Mouse (Mus musculus) MEL (cell line): Measurements from ENCODE around the gene Rxfp4. TPM values are rescaled to one million over a fixed set of nuclear protein-coding genes. Genes with fewer than 3 reads are reported as not detected.

Source experiments
- DNase-seq: peaks from one replicate; pipeline ENCODE4 v3.0.0; 2011; ENCODE audit warnings: low read depth, low spot score
- H3K27ac ChIP-seq: 2 replicates; pipeline ENCODE4 v1.5.1; 2012; ENCODE audit warnings: low read depth, mild to moderate bottlenecking, control low read depth, low read length, moderate library complexity; ENCODE audit not compliant: control insufficient read depth
- H3K27me3 ChIP-seq, 2 experiments: fragments of 150-350 bp in 1 of 2; sonication (generic) in 1 of 2; 2 replicates each; pipeline ENCODE4 v1.6.1; 2012; ENCODE audit warnings: low read length in 2 of 2, mild to moderate bottlenecking in 2 of 2, improper control_type of control experiment in 1 of 2, moderate library complexity in 1 of 2; ENCODE audit not compliant: insufficient read depth in 2 of 2, control insufficient read depth in 1 of 2
- H3K36me3 ChIP-seq, 2 experiments: 2 replicates each; pipeline ENCODE4 v1.6.1; 2012 to 2014; ENCODE audit warnings: low read length in 2 of 2, improper control_type of control experiment in 1 of 2, inconsistent platforms in 1 of 2, mild to moderate bottlenecking in 1 of 2; ENCODE audit not compliant: insufficient read depth in 2 of 2, control insufficient read depth in 1 of 2
- H3K4me1 ChIP-seq, 2 experiments: fragments of 150-350 bp in 1 of 2; sonication (generic) in 1 of 2; 2 replicates each; pipeline ENCODE4 v1.6.1; 2012; ENCODE audit warnings: low read length in 2 of 2, improper control_type of control experiment in 1 of 2, mild to moderate bottlenecking in 1 of 2; ENCODE audit not compliant: insufficient read depth in 2 of 2, control insufficient read depth in 1 of 2
- H3K4me3 ChIP-seq, 2 experiments: fragments of 150-350 bp in 1 of 2; sonication (generic) in 1 of 2; 2 replicates each; pipeline ENCODE4 v1.5.1; 2012; ENCODE audit warnings: low read depth in 2 of 2, low read length in 2 of 2, mild to moderate bottlenecking in 2 of 2, moderate library complexity in 2 of 2, control low read depth in 1 of 2, improper control_type of control experiment in 1 of 2; ENCODE audit not compliant: control insufficient read depth in 1 of 2, insufficient read depth in 1 of 2
- H3K79me2 ChIP-seq: 2 replicates; pipeline ENCODE4 v1.6.1; 2012; ENCODE audit warnings: mild to moderate bottlenecking, low read length, moderate library complexity; ENCODE audit not compliant: control insufficient read depth, poor library complexity, insufficient read depth
- H3K9ac ChIP-seq: 2 replicates; pipeline ENCODE4 v1.6.1; 2012; ENCODE audit warnings: low read depth, mild to moderate bottlenecking, control low read depth, low read length, moderate library complexity; ENCODE audit not compliant: control insufficient read depth, poor library complexity, severe bottlenecking
- H3K9me3 ChIP-seq: fragments of 150-350 bp; sonication (generic); replicated peaks from 2 replicates; pipeline ENCODE4 v1.6.1; 2012; ENCODE audit warnings: mild to moderate bottlenecking, low read length, improper control_type of control experiment, moderate library complexity; ENCODE audit not compliant: insufficient read depth
- BHLHE40 ChIP-seq: IDR thresholded peaks from 2 replicates; pipeline ENCODE4 v1.6.1; 2012; ENCODE audit warnings: low read depth, mild to moderate bottlenecking, inconsistent platforms, low read length, improper control_type of control experiment, borderline replicate concordance
- CTCF ChIP-seq, 3 experiments: IDR thresholded peaks in 2 of 3; conservative IDR thresholded peaks in 1 of 3; 2 replicates each; pipeline ENCODE4 v1.5.1; 2011 to 2012; ENCODE audit warnings: low read length in 3 of 3, low read depth in 2 of 3, mild to moderate bottlenecking in 2 of 3, improper control_type of control experiment in 1 of 3, inconsistent platforms in 1 of 3, mixed read lengths in 1 of 3, moderate library complexity in 1 of 3; ENCODE audit not compliant: control insufficient read depth in 1 of 3, insufficient read depth in 1 of 3, poor library complexity in 1 of 3, severe bottlenecking in 1 of 3
- E2F4 ChIP-seq: IDR thresholded peaks from 2 replicates; pipeline ENCODE4 v1.6.1; 2011; ENCODE audit warnings: low read depth, low read length, improper control_type of control experiment, borderline replicate concordance
- ETS1 ChIP-seq: IDR thresholded peaks from 2 replicates; pipeline ENCODE4 v1.6.1; 2012; ENCODE audit warnings: low read depth, mild to moderate bottlenecking, inconsistent platforms, low read length, improper control_type of control experiment, moderate library complexity
- GATA1 ChIP-seq: IDR thresholded peaks from 2 replicates; pipeline ENCODE4 v1.6.1; 2011; ENCODE audit warnings: low read depth, low read length, improper control_type of control experiment
- JUND ChIP-seq: IDR thresholded peaks from 2 replicates; pipeline ENCODE4 v1.6.1; 2011; ENCODE audit warnings: low read depth, mild to moderate bottlenecking, improper control_type of control experiment, low read length
- MAX ChIP-seq: IDR thresholded peaks from 2 replicates; pipeline ENCODE4 v1.6.1; 2011; ENCODE audit warnings: low read length, improper control_type of control experiment
- MEF2A ChIP-seq: IDR thresholded peaks from 2 replicates; pipeline ENCODE4 v1.6.1; 2014; ENCODE audit warnings: low read depth, mild to moderate bottlenecking, inconsistent platforms, low read length, improper control_type of control experiment; ENCODE audit not compliant: poor library complexity, insufficient replicate concordance, severe bottlenecking; ENCODE audit errors: extremely low read depth
- MXI1 ChIP-seq: IDR thresholded peaks from 2 replicates; pipeline ENCODE4 v1.6.1; 2011; ENCODE audit warnings: mild to moderate bottlenecking, low read depth, low read length, improper control_type of control experiment
- MYC ChIP-seq: IDR thresholded peaks from 2 replicates; pipeline ENCODE4 v1.6.1; 2011; ENCODE audit warnings: low read depth, mild to moderate bottlenecking, low read length, improper control_type of control experiment, moderate library complexity
- NRF1 ChIP-seq: IDR thresholded peaks from 2 replicates; pipeline ENCODE4 v1.6.1; 2014; ENCODE audit warnings: low read depth, mild to moderate bottlenecking, inconsistent platforms, low read length, improper control_type of control experiment, moderate library complexity; ENCODE audit not compliant: poor library complexity, insufficient read depth, severe bottlenecking
- POLR2A ChIP-seq, 2 experiments: IDR thresholded peaks; 2 replicates each; pipeline ENCODE4 v1.6.1; 2011 to 2012; ENCODE audit warnings: low read length in 2 of 2, mild to moderate bottlenecking in 2 of 2, control low read depth in 1 of 2, improper control_type of control experiment in 1 of 2, low read depth in 1 of 2, moderate library complexity in 1 of 2; ENCODE audit not compliant: control insufficient read depth in 1 of 2, insufficient read depth in 1 of 2, poor library complexity in 1 of 2
- POLR2AphosphoS2 ChIP-seq: IDR thresholded peaks from 2 replicates; pipeline ENCODE4 v1.6.1; 2011; ENCODE audit warnings: low read length, improper control_type of control experiment
- POLR2AphosphoS5 ChIP-seq: IDR thresholded peaks from 2 replicates; pipeline ENCODE4 v1.6.1; 2012; ENCODE audit warnings: low read depth, borderline replicate concordance, mild to moderate bottlenecking, inconsistent platforms, low read length, moderate library complexity, mixed read lengths
- RAD21 ChIP-seq: IDR thresholded peaks from 2 replicates; pipeline ENCODE4 v1.6.1; 2011; ENCODE audit warnings: mild to moderate bottlenecking, low read depth, low read length, improper control_type of control experiment
- RCOR1 ChIP-seq: IDR thresholded peaks from 2 replicates; pipeline ENCODE4 v1.6.1; 2012; ENCODE audit warnings: low read depth, mild to moderate bottlenecking, inconsistent platforms, low read length, improper control_type of control experiment
- SMC3 ChIP-seq: IDR thresholded peaks from 2 replicates; pipeline ENCODE4 v1.6.1; 2011; ENCODE audit warnings: low read depth, low read length, improper control_type of control experiment
- TAL1 ChIP-seq: IDR thresholded peaks from 2 replicates; pipeline ENCODE4 v1.6.1; 2012; ENCODE audit warnings: mild to moderate bottlenecking, inconsistent platforms, low read length, moderate library complexity, mixed read lengths
- TBP ChIP-seq: IDR thresholded peaks from 2 replicates; pipeline ENCODE4 v1.8.0; 2011; ENCODE audit warnings: low read depth, low read length, improper control_type of control experiment
- TCF12 ChIP-seq: IDR thresholded peaks from 2 replicates; pipeline ENCODE4 v1.6.1; 2014; ENCODE audit warnings: low read depth, mild to moderate bottlenecking, inconsistent platforms, low read length, improper control_type of control experiment, moderate library complexity
- UBTF ChIP-seq: IDR thresholded peaks from 2 replicates; pipeline ENCODE4 v1.6.1; 2012; ENCODE audit warnings: low read depth, mild to moderate bottlenecking, inconsistent platforms, low read length, improper control_type of control experiment, moderate library complexity, borderline replicate concordance; ENCODE audit not compliant: insufficient read depth
- USF1 ChIP-seq: IDR thresholded peaks from 2 replicates; pipeline ENCODE4 v1.6.1; 2014; ENCODE audit warnings: low read depth, mild to moderate bottlenecking, inconsistent platforms, low read length, improper control_type of control experiment, moderate library complexity
- USF2 ChIP-seq, 2 experiments: IDR thresholded peaks; 2 replicates each; pipeline ENCODE4 v1.6.1; 2011 to 2012; ENCODE audit warnings: improper control_type of control experiment in 2 of 2, low read length in 2 of 2, borderline replicate concordance in 1 of 2, inconsistent platforms in 1 of 2, low read depth in 1 of 2, mild to moderate bottlenecking in 1 of 2; ENCODE audit not compliant: insufficient read depth in 1 of 2
- ZKSCAN1 ChIP-seq: IDR thresholded peaks from 2 replicates; pipeline ENCODE4 v1.6.1; 2012; ENCODE audit warnings: low read depth, mild to moderate bottlenecking, inconsistent platforms, low read length, improper control_type of control experiment, moderate library complexity
- ZMIZ1 ChIP-seq: IDR thresholded peaks from 2 replicates; pipeline ENCODE4 v1.6.1; 2012; ENCODE audit warnings: low read depth, mild to moderate bottlenecking, inconsistent platforms, low read length, improper control_type of control experiment, moderate library complexity
- ZNF384 ChIP-seq: IDR thresholded peaks from 2 replicates; pipeline ENCODE4 v1.6.1; 2012; ENCODE audit warnings: low read depth, mild to moderate bottlenecking, inconsistent platforms, low read length, improper control_type of control experiment
- polyA plus RNA-seq, 2 experiments: library from polyadenylated mRNA; stranded (reverse) in 1 of 2; unstranded in 1 of 2; fragments of >175 nt in 1 of 2; fragments of >200 nt in 1 of 2; gene quantifications; 2 replicates each; pipeline versions ENCODE4 v1.2.1 to v1.2.4; 2012; ENCODE audit warnings: low replicate concordance in 2 of 2, low read depth in 1 of 2; ENCODE audit not compliant: insufficient read length in 2 of 2, insufficient read depth in 1 of 2, missing spikeins in 1 of 2
- total RNA-seq: library from RNA; depleted of rRNA; stranded (reverse); fragments of 300-350 nt; gene quantifications from 2 replicates; pipeline ENCODE4 v1.2.3, GENCODE M21; 2012

The Rxfp4 gene
- total and polyA plus RNA-seq, 3 experiments: 0.06 to 0.08 TPM; not detected in 1

GRCm38 (mm10) chr3:88684980-88685941 is 32.3 kb upstream of the Rxfp4 start, which contains the start of gene Khdc4 (continued):
- TF ChIP-seq JUND (no peak), MXI1 (peak; percentile 99), TBP (peak; percentile 95), SMC3 (no peak), TCF12 (peak; percentile 66), RCOR1 (peak; percentile 92), MYC (peak; percentile 95), ZMIZ1 (peak; percentile 96), POLR2AphosphoS5 (0 out of 2 replicates have a peak, but pooled peaks have one; percentile 25), USF2 (IDR thresholded peaks at IDR 0.05; ENCODE audit: borderline replicate concordance in 1 of 2, insufficient read depth in 1 of 2, low read depth in 1 of 2, low read length in 2 of 2) (no peak), ETS1 (peak; percentile 48), POLR2A (IDR thresholded peaks at IDR 0.05; ENCODE audit: control insufficient read depth in 1 of 2, insufficient read depth in 1 of 2, low read depth in 1 of 2, low read length in 2 of 2, poor library complexity in 1 of 2) (peak; percentile 93 to 97), ZKSCAN1 (no peak), TAL1 (no peak), ZNF384 (peak; percentile 56; the same call in 1 of the 2 replicates), MEF2A (no peak), BHLHE40 (peak; percentile 57; the same call in 1 of the 2 replicates)

DNA sequence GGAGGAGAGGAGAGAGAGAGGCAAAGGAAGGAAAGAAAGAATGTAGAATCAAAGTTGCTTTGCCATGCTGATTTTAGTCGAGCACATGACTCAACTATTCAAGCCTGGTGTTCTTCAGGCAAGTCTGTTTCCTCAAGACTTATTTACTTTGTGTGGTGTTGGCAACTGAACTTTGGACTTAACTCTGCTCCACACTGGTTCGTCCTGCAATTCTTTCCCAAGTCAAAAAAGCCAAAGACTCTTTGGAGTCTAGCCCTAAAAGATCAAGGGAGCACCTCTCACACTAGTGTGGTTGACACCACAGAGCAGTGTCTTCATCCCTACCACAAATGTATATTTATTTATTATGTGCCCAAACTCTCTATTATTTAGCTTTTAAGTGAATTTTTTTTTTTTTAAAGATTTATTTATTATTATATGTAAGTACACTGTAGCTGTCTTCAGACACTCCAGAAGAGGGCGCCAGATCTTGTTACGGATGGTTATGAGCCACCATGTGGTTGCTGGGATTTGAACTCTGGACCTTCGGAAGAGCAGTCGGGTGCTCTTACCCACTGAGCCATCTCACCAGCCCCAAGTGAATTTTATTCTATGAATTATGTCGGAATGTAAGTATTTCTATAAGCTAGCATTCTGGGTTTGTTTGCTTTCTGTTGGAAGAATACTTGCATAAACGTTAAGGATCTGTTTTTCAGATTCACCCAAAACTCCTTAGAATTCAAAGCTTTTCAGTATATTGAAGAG is 31.5 kb upstream of the Rxfp4 start:
- H3K27ac ChIP-seq: peak overlapping the region; percentile 97
- H3K9me3 ChIP-seq: no peaks in the 10 kb centered on the region
- peaks cover 32% of the 10 kb centered on the region for H3K79me2 ChIP-seq
- H3K36me3 ChIP-seq: peaks cover 24 to 28% of the 10 kb centered on the region in 2 experiments
- TF ChIP-seq MYC (peak; percentile 82; the same call in 1 of the 2 replicates), POLR2AphosphoS2 (no peak), ZNF384 (peak; percentile 50; the same call in 1 of the 2 replicates), NRF1 (no peak), TBP (peak; percentile 96), BHLHE40 (no peak), GATA1 (no peak), USF1 (no peak), E2F4 (0 out of 2 replicates have a peak, but pooled peaks have one; percentile 35), ZMIZ1 (no peak), UBTF (no peak), RAD21 (no peak; the same call in 1 of the 2 replicates), SMC3 (peak; percentile 28; the same call in 1 of the 2 replicates), MAX (peak; percentile 38; the same call in 1 of the 2 replicates), CTCF (IDR thresholded peaks at IDR 0.05 in 2 of 3, conservative IDR thresholded peaks at IDR 0.05 in 1 of 3; ENCODE audit: control insufficient read depth in 1 of 3, insufficient read depth in 1 of 3, low read depth in 2 of 3, low read length in 3 of 3, poor library complexity in 1 of 3, severe bottlenecking in 1 of 3) (peak in 2 of 3 experiments; percentile 32 to 33; a peak in 3 of 6 replicates)
- TF ChIP-seq, all 39 proteins: peak for 7
- H3K9ac ChIP-seq: peak overlapping the region; percentile 88
- DNase-seq: peak; percentile 75
- H3K4me3 ChIP-seq: peak overlapping the region; percentile 60 to 78
- peaks cover 8 to 13% of the 10 kb centered on the region in 2 experiments for H3K4me1 ChIP-seq
- no peaks in the 10 kb centered on the region for H3K27me3 ChIP-seq
